Mouse (Mus musculus): ENCODE measurements around the gene Oprm1.

GRCm38 (mm10) chr10:6723765-6724164 lies 34.5 kb upstream of the Oprm1 start:
- no peak for TF ChIP-seq POLR2A (IDR thresholded peaks at IDR 0.05; ENCODE audit: control insufficient read depth, low read depth, low read length)
- TF ChIP-seq CTCF (IDR thresholded peaks at IDR 0.05; ENCODE audit: control insufficient read depth, insufficient read depth, insufficient replicate concordance, low read depth, low read length) = no peak

Data from testis, adult 2 months (tissue).